Mouse (Mus musculus) layer of hippocampus, adult 9-10 months (tissue): ENCODE data around the gene Sbf2.
"Not testable (repeated sequence)": the region's sequence is repeated elsewhere in the genome, so short reads cannot be mapped to it uniquely, and the experiment has no call there.

Experiments
- DNase-seq: peaks from one replicate; pipeline ENCODE4 v3.0.0; 2022; ENCODE audit warnings: low spot score

The Sbf2 gene

GRCm38 (mm10) chr7:110565815-110566549 is 48.7 kb downstream of the Sbf2 start:
- DNase-seq = no peak

- DNase-seq = no peak
These were observed 53.1 kb downstream of the Sbf2 start for GRCm38 (mm10) chr7:110561647-110562046.

- no peak for DNase-seq
These were observed 57.7 kb downstream of the Sbf2 start for GRCm38 (mm10) chr7:110557001-110557400.

- DNase-seq = no peak
These were observed 58.5 kb downstream of the Sbf2 start for GRCm38 (mm10) chr7:110556221-110556620.

GRCm38 (mm10) chr7:110555260-110555659 is 59.5 kb downstream of the Sbf2 start:
- peak; percentile 35 for DNase-seq

- peak; percentile 59 for DNase-seq
These were observed 66.5 kb downstream of the Sbf2 start for GRCm38 (mm10) chr7:110548268-110548667.

- no peak for DNase-seq
These were observed 71.4 kb downstream of the Sbf2 start for GRCm38 (mm10) chr7:110543341-110543740.

GRCm38 (mm10) chr7:110539266-110539665 is 75.5 kb downstream of the Sbf2 start:
- no peak for DNase-seq

GRCm38 (mm10) chr7:110530295-110530694 is 84.4 kb downstream of the Sbf2 start:
- DNase-seq = not testable (repeated sequence)

- no peak for DNase-seq
These were observed 89.5 kb downstream of the Sbf2 start for GRCm38 (mm10) chr7:110525090-110525775.

- DNase-seq = no peak
These were observed 98.2 kb downstream of the Sbf2 start for GRCm38 (mm10) chr7:110516241-110517220.

- DNase-seq = no peak
These were observed 100.6 kb downstream of the Sbf2 start for GRCm38 (mm10) chr7:110514131-110514530.

GRCm38 (mm10) chr7:110498653-110499052 is 116.1 kb downstream of the Sbf2 start:
- no peak for DNase-seq

GRCm38 (mm10) chr7:110491038-110491437 is 123.7 kb downstream of the Sbf2 start:
- DNase-seq = no peak

- DNase-seq = peak; percentile 16
These were observed 129.7 kb downstream of the Sbf2 start for GRCm38 (mm10) chr7:110485051-110485450.

- DNase-seq = no peak
These were observed 143.7 kb downstream of the Sbf2 start for GRCm38 (mm10) chr7:110470987-110471386.

- no peak for DNase-seq
These were observed 151.3 kb downstream of the Sbf2 start for GRCm38 (mm10) chr7:110463471-110463870.

GRCm38 (mm10) chr7:110432301-110432700 is 182.4 kb downstream of the Sbf2 start:
- peak; percentile 65 for DNase-seq

GRCm38 (mm10) chr7:110416318-110416717 is 198.4 kb downstream of the Sbf2 start:
- DNase-seq = no peak

- DNase-seq = no peak
These were observed 200.4 kb downstream of the Sbf2 start for GRCm38 (mm10) chr7:110414276-110414675.

GRCm38 (mm10) chr7:110402092-110402491 is 212.6 kb downstream of the Sbf2 start:
- no peak for DNase-seq

- DNase-seq = no peak
These were observed 222.1 kb downstream of the Sbf2 start for GRCm38 (mm10) chr7:110392576-110392975.
